Mouse (Mus musculus): ENCODE measurements around the gene Irf5. TPM values are rescaled to one million over a fixed set of nuclear protein-coding genes. Genes with fewer than 3 reads are reported as not detected.

Gene Irf5
- polyA plus RNA-seq, 1 experiment from 2014 or later = 4.6 TPM

DNA sequence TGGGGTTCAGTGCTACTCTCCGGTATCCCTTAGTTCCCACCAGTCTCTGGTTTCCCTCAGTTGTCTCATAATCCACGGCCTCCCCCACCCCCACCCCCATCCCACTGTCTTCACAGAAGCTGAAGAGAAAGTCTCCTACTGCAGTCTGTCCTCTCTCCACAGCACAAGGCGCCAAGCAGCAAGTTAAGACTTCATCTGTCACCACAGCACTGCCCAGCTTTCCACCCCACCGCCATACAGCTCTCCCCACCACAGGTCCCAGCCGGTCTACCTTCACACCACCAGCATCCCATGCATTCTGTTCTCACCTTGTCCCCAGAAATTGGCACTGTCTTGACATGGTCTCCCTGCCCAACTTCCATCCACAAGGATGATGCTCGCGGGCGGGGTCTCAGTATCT lies 19.6 kb upstream of the Irf5 start:
- peak overlapping the region; percentile 80 for H3K9ac ChIP-seq
- WGBS = 12% methylated on average over 8 of the region's 8 CpGs
- no peak overlapping the region for H3K27ac ChIP-seq
- H3K36me3 ChIP-seq = peaks cover 21% of the 10 kb centered on the region; the same call in 1 of the 2 replicates
- no peak for ATAC-seq (ENCODE audit: insufficient number of reproducible peaks, insufficient read depth, low FRiP score, low TSS enrichment, low read depth)
- H3K27me3 ChIP-seq = 0 out of 2 replicates have a peak, but pooled peaks cover 3% of the 10 kb centered on the region
- peak overlapping the region; percentile 70 for H3K4me2 ChIP-seq
- no peaks in the 10 kb centered on the region for H3K9me3 ChIP-seq
- H3K4me1 ChIP-seq = peaks cover 51% of the 10 kb centered on the region
- peak overlapping the region; percentile 67 for H3K4me3 ChIP-seq

DNA sequence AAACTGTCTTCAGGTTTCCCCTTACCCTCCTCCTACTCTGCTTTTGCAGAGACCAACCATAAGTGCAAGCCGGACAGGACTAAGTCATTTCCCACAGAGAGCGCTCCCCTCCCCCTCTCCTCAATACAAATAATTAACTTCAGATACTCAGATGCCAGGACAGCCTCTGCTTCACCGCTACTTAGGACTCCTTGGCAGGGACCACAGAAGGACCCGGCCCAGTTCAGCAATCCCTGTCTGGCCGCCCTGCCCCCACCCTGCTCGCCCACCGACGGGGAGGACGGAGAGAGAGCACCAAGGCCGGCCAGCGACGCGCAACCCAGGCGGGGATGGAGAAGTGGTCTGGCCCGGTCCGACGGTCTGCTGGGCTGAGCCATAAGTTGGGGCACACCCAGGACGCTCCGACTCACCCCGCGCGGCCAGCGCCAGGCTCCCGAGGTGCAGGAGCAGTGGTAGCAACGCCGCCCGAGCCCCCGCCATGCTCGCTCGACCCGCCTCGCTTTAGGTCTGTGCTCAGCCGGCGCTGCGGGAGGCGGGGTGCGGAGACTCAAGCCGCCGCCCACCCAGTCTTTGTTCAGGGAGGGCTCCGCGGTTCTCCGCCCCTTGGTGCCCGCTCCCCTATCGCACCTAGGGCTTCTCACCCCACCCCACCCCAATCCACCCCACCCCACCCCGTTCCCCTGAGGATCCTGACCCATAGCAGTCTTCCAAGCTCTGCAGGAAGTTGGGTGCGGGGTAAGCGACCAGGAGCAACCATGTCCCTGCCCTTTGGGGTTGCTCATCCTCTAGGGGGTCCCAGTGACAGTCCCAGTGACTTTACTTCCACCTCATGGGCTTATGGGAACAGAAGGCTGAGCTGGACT lies 18.7 kb upstream of the Irf5 start, which contains the start of gene Kcp:
Gene Kcp (minus strand): TSS at position 506 of the 863 bp plus-strand sequence.
- H3K4me1 ChIP-seq = peaks cover 51% of the 10 kb centered on the region
- H3K27ac ChIP-seq = peak within 1 kb of the TSS; percentile 55; the same call in 1 of the 2 replicates
- no peaks in the 10 kb centered on the region for H3K9me3 ChIP-seq
- H3K36me3 ChIP-seq = peaks cover 16% of the 10 kb centered on the region; the same call in 1 of the 2 replicates
- 0 out of 2 replicates have a peak, but pooled peaks cover 3% of the 10 kb centered on the region for H3K27me3 ChIP-seq
- H3K4me2 ChIP-seq = peak within 1 kb of the TSS; percentile 70
- H3K9ac ChIP-seq = peak within 1 kb of the TSS; percentile 80
- under 1% methylated on average over 45 of the region's 47 CpGs for WGBS
- H3K4me3 ChIP-seq = peak within 1 kb of the TSS; percentile 67
- peak; percentile 35; the same call in 1 of the 2 replicates for ATAC-seq (ENCODE audit: insufficient number of reproducible peaks, insufficient read depth, low FRiP score, low TSS enrichment, low read depth)

DNA sequence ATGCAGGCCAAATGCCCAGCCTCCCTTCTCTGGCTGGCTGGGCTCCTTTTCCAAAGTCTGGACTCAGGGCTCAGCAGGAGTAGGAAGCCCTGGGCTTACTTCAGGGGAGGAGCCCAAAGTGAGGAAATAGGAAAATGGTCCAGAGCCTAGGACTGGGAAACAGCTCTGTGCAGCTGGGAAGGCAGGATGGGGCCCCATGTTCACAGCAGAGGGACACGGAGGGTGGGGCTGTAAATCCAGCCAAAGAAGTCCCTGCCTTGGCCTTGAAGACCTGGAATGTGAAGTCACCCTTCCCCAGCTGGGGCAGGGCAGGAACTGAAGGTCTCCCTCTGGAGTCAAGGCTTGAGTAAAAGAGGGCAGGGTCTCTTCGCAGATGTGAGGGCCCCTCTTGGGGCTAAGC lies 17.3 kb upstream of the Irf5 start:
- Histone ChIP-seq H3K36me3 (peaks cover 7% of the 10 kb centered on the region; the same call in 1 of the 2 replicates), H3K9ac (no peak overlapping the region), H3K4me2 (no peak overlapping the region), H3K9me3 (no peaks in the 10 kb centered on the region), H3K27me3 (0 out of 2 replicates have a peak, but pooled peaks cover 3% of the 10 kb centered on the region), H3K4me1 (peaks cover 61% of the 10 kb centered on the region), H3K4me3 (no peak overlapping the region), H3K27ac (peak overlapping the region; percentile 55)
- ATAC-seq (ENCODE audit: insufficient number of reproducible peaks, insufficient read depth, low FRiP score, low TSS enrichment, low read depth) = no peak
- 27% methylated on average over 2 of the region's 2 CpGs for WGBS

DNA sequence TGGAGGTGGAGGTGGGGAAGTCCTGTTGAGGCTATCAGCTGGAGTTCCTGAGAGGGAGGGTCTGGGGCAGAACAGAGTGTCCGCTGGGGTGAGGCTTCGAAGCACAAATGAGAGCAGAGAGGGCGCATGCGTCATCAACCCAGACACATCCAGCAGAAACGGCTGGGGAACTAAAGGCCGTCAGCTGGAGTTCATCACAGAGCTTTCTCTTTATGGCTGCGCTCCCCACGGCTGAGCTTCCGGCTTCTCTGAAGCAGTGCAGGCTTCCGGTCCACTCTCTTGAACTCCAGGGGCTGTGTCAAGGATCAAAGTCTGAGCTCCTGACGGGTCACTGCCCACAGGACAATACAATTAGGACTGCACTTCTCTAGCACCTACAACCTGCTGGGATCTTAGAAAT lies 13.1 kb upstream of the Irf5 start:
- Histone ChIP-seq H3K4me3 (peak overlapping the region; percentile 18; the same call in 1 of the 2 replicates), H3K9ac (0 out of 2 replicates have a peak overlapping the region, but pooled peaks have one; percentile 49), H3K9me3 (no peaks in the 10 kb centered on the region), H3K4me2 (peak overlapping the region; percentile 49), H3K36me3 (no peaks in the 10 kb centered on the region), H3K27ac (peak overlapping the region; percentile 80), H3K4me1 (peaks cover 39% of the 10 kb centered on the region), H3K27me3 (no peaks in the 10 kb centered on the region)
- ATAC-seq (ENCODE audit: insufficient number of reproducible peaks, insufficient read depth, low FRiP score, low TSS enrichment, low read depth) = peak; percentile 48; the same call in 1 of the 2 replicates
- WGBS = under 1% methylated on average over 11 of the region's 11 CpGs

DNA sequence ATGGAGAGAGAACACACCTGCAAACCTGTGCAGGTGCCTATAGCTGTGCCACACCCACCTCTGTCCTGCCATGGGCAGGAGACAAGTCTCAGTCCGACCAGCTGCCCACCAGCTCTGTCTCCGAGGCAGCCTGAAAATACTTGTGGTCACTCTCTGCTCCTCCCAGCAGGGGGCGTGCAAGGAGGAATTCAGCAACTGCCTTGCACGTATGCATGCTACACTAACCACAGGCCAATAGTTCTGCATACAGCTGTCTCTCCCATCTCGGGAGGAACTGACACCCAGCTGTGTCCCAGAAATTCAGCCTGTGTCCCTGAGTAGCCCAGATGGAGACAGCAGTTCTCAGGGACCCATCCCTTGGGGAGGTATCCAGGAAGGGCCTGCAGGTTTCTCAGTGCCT lies 9.3 kb upstream of the Irf5 start:
- no peaks in the 10 kb centered on the region for H3K36me3 ChIP-seq
- 0 out of 2 replicates have a peak, but pooled peaks cover 4% of the 10 kb centered on the region for H3K9me3 ChIP-seq
- no peak overlapping the region for H3K4me3 ChIP-seq
- ATAC-seq (ENCODE audit: insufficient number of reproducible peaks, insufficient read depth, low FRiP score, low TSS enrichment, low read depth) = no peak
- peaks cover 14% of the 10 kb centered on the region for H3K4me1 ChIP-seq
- H3K27ac ChIP-seq = no peak overlapping the region
- WGBS = 11% methylated on average over 5 of the region's 5 CpGs
- no peaks in the 10 kb centered on the region for H3K27me3 ChIP-seq
- no peak overlapping the region for H3K9ac ChIP-seq
- no peak overlapping the region for H3K4me2 ChIP-seq

DNA sequence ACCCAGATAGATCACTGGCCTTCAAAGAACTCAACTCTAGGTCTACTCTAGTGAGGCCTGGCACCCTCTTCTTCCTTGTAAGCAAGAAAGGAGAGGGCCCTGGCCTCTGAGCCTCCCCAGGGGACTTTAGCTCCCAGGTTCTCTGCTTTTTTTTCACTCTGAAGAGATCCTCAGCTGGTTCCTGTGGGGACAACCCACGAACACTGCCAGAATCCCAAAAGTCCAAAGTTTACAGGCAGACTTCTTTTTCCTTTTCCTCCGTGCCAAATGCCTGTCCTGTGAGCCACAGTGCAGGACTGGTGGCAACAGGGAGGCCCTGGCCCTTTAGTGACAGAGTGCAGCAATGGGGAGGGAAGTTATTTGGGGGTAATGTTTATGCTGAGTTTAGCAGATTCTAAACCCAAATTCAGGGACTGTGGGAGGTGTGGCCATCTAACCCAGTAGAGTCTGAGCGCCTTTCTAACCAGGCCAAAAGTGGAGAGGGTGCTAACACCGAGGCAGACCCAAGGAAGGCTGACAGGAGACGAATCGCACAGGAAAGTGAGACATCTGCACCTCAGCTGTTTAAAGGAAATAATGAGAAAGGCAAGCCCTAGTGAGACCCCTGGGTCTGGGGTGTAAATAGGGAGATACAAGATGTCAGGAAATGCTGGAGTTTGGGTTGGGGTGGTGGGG lies 3.7 kb upstream of the Irf5 start:
- 0 out of 2 replicates have a peak, but pooled peaks cover 4% of the 10 kb centered on the region for H3K9me3 ChIP-seq
- H3K4me1 ChIP-seq = peaks cover 19% of the 10 kb centered on the region
- H3K4me3 ChIP-seq = no peak overlapping the region
- H3K36me3 ChIP-seq = no peaks in the 10 kb centered on the region
- ATAC-seq (ENCODE audit: insufficient number of reproducible peaks, insufficient read depth, low FRiP score, low TSS enrichment, low read depth) = no peak
- no peak overlapping the region for H3K27ac ChIP-seq
- WGBS = 74% methylated on average over 6 of the region's 6 CpGs
- peaks cover 19% of the 10 kb centered on the region for H3K27me3 ChIP-seq
- no peak overlapping the region for H3K9ac ChIP-seq
- no peak overlapping the region for H3K4me2 ChIP-seq

DNA sequence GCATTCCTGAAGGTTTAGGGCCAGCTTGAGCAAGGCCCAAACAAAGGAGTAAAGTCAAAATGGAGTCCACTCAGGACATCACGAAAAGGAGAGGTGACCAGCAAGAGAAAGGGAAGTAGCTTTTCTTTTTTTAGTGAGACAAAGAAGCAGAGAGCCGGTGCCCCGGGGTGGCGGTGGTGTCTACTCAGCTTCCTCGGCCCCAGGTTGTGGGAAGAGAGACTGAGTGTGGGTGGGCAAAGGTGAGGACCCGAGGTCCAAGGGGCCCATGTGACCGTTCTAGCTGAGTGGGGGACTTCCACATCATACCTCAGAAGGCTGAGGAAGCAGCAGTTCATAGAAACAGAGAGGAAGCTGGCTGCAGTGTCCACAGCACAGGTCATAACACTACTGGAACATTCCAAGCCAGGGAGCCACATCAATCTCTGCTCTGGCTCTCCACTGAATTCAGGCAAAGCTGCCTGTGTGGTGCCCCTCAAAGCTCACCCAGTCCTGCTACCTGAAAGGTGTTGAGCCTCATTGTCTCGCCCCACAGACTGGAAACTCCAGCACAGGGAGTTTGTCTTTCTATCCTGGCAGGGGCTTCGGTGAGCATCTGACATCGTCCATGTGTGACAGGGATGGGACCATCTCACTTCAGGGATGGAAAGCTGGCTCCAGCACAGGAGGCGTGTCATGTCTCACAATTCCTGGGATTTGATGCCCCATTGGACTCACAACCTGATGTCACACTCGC lies 3.0 kb upstream of the Irf5 start:
- 74% methylated on average over 12 of the region's 12 CpGs for WGBS
- H3K27me3 ChIP-seq = peaks cover 26% of the 10 kb centered on the region
- peaks cover 26% of the 10 kb centered on the region for H3K4me1 ChIP-seq
- no peak for ATAC-seq (ENCODE audit: insufficient number of reproducible peaks, insufficient read depth, low FRiP score, low TSS enrichment, low read depth)
- H3K9ac ChIP-seq = no peak overlapping the region
- H3K27ac ChIP-seq = no peak overlapping the region
- no peaks in the 10 kb centered on the region for H3K36me3 ChIP-seq
- no peak overlapping the region for H3K4me3 ChIP-seq
- H3K4me2 ChIP-seq = no peak overlapping the region
- 0 out of 2 replicates have a peak, but pooled peaks cover 4% of the 10 kb centered on the region for H3K9me3 ChIP-seq

DNA sequence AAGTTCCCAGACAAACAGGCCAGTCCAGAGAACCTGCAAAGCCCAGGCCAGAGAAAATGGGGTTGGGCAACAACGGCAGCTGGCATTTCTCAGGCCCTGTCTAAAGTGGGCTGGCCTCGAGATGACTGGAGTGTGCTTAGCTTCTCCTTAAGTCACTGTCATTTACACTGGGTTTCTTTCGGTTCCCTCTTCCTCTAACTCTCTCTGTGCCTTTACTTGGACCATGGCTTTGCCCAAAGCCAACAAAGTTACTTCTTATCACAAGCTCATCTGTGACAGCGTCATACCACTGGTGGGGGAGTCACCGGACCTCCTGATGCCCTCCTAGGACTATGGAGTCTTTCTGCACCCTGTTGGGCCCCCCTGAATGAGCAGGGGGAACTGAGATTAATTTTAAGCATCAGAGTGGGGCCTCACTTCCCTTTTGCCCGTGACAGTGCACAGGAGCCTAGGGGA lies 2.4 kb upstream of the Irf5 start:
- 0 out of 2 replicates have a peak, but pooled peaks cover 4% of the 10 kb centered on the region for H3K9me3 ChIP-seq
- peaks cover 32% of the 10 kb centered on the region for H3K27me3 ChIP-seq
- H3K27ac ChIP-seq = no peak overlapping the region
- peaks cover 32% of the 10 kb centered on the region for H3K4me1 ChIP-seq
- WGBS = 69% methylated on average over 6 of the region's 6 CpGs
- H3K36me3 ChIP-seq = no peaks in the 10 kb centered on the region
- ATAC-seq (ENCODE audit: insufficient number of reproducible peaks, insufficient read depth, low FRiP score, low TSS enrichment, low read depth) = no peak
- no peak overlapping the region for H3K9ac ChIP-seq
- H3K4me2 ChIP-seq = no peak overlapping the region
- no peak overlapping the region for H3K4me3 ChIP-seq

DNA sequence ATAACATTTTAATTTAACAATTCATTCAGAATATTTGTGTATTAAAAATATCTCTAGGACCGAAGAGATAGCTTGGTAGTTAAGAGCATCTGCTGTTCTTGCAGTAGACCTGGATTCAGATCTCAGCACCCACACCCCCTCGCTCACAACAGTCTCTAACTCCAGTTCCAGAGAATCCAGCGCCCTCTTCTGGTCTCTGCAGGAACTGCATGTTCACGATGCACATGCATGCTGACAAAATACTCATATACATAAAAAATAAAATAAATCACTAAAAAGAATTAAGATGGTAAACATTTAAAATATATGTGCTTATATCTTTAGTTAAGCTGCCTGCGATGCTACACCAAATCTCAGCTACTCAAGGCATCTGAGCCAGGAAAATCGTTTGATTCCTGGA lies 1.2 kb upstream of the Irf5 start:
- H3K9ac ChIP-seq = no peak overlapping the region
- peaks cover 44% of the 10 kb centered on the region for H3K27me3 ChIP-seq
- no peaks in the 10 kb centered on the region for H3K9me3 ChIP-seq
- no peak for ATAC-seq (ENCODE audit: insufficient number of reproducible peaks, insufficient read depth, low FRiP score, low TSS enrichment, low read depth)
- no peak overlapping the region for H3K4me2 ChIP-seq
- 71% methylated on average over 6 of the region's 6 CpGs for WGBS
- H3K4me1 ChIP-seq = peaks cover 38% of the 10 kb centered on the region
- H3K4me3 ChIP-seq = no peak overlapping the region
- H3K27ac ChIP-seq = no peak overlapping the region
- no peaks in the 10 kb centered on the region for H3K36me3 ChIP-seq

DNA sequence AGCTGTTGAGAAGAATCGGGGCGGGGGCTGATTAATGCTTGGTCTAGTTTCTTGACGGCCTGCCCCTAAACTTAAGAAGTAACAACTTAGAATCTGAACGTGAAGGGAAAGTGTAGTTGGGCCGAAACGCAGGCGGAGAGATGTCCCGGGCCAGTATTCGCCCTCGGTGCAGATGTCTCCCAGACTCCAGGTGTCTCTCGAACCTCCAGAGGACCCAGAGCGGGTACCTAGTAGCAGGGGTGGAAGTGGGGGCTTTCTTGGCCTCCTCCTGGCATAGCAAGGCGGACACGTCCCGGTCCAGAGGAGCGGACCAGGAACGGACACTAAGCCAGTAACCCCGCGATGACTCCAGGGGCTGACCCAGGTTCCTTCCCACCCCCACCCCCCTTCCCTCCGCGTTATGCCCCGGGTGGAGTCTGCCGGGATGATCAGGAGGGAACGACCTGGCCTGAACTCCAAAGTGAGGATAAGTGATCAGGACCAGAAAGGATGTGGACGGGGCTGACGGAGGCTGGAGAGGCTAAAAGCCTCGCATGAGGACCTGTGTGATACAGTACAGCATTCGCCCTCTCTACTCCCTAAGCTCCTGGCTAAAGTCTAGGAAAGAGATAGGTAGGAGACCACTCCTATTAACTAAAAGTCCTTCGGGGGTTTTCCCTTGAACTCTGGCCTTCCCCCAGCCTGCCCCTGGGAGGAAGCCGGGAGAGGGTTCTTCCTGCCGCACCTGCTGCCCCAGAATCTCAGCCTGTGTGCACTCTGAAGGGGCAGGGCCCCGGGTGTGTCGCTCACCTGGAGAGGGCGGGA lies 1.1 kb downstream of the Irf5 start:
- H3K4me2 ChIP-seq = peak overlapping the region; percentile 98
- peaks cover 56% of the 10 kb centered on the region for H3K27me3 ChIP-seq
- no peak for ATAC-seq (ENCODE audit: insufficient number of reproducible peaks, insufficient read depth, low FRiP score, low TSS enrichment, low read depth)
- H3K9ac ChIP-seq = no peak overlapping the region
- WGBS = 3% methylated on average over 34 of the region's 34 CpGs
- peak overlapping the region; percentile 59 for H3K4me3 ChIP-seq
- H3K27ac ChIP-seq = no peak overlapping the region
- H3K9me3 ChIP-seq = no peaks in the 10 kb centered on the region
- peaks cover 38% of the 10 kb centered on the region for H3K4me1 ChIP-seq
- H3K36me3 ChIP-seq = no peaks in the 10 kb centered on the region
